Mouse (Mus musculus): ENCODE measurements at regions not wholly inside any gene's neighbourhood (a gene's known extent, or its start where the extent isn't known, plus 50 kb on each side); places are given as distances from the start of the nearest gene placed in this dataset.

- DNase-seq = peak; percentile 87
Measured at GRCm38 (mm10) chr17:15194894-15195461, 153.6 kb upstream of the Gm3448 start.

DNA sequence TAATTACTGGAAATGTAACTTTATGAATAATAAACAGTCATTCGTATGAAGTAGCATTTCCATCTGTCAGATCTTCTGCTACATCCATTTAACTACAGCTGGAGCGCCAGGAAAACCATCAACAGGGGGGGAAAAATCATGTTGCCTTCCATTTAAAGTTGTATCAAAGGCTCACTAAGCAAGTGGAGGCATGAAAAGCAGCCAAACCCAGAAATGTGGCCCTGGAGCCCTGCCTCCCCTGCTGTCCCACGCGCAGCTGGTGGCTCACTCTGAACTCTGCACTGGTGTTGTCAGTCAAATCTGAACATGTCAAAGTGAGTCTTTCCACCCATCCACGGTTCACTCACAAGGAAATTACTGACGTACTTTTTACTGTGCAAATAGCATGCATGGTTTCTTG, 152.5 kb upstream of the Gm3448 start:
- DNase-seq = peak; percentile 16

DNA sequence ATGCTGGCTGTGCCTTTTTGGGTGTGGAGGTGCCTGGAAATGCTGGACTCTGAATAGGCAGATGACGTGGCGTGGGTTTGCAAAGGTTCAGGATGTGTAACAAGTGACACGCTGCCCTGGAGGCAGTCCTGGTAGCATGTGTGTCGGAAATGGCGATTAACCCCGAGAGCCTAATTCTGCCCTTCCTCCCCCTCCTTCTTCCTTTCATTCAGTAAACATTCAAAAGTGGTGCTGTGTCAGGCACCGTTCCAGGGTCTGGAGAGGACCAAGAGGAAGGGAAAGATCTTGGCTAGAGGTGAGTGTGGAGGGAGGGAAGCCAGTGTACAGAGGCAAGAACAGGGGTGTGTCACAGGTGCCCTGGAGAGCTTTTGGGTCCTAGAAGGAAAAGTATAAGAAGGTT, 151.5 kb upstream of the Gm3448 start:
- peak; percentile 16 for DNase-seq

DNA sequence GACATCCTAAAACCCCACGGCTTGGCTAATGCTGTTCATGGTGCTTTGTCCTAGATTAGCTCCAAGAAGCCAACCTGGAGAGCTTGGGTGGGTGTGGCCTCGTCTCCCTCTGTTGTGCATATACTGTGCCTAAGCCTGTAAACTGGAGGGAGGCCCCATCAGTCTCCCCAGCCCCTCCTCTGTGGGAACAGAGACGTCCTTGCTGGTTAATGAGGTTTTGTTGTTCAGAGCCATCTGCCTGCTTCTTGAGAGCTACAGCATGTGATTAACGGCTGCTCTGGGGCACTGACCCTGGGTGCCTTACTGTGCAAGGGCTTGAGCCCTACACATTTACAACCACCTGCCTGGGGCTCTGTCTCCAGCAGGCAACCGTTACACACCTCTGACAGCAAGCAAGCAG, 143.9 kb upstream of the Gm3448 start:
- DNase-seq = no peak

DNA sequence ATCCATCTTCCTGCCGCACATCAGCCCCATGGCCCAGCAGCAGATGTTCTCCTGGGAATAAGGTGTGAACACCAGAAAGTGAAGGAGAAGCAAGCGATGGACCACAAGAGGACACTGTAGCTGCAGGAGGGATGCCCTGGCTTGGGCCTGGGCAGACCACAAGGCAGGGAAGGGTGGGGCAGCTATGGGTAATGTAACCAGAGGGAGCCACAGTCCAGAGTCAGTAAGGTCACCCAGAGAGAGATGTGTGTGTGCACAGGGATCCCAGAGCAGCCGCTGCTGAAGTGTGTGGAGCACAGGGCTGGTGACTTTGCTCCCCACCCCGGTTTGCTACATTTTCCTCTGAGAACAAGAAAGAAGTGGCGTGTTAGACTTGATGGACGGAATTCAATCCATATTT, 142.5 kb upstream of the Gm3448 start:
- no peak for DNase-seq

GRCm38 (mm10) chr17:15182105-15182504, 140.8 kb upstream of the Gm3448 start:
- no peak for DNase-seq

DNA sequence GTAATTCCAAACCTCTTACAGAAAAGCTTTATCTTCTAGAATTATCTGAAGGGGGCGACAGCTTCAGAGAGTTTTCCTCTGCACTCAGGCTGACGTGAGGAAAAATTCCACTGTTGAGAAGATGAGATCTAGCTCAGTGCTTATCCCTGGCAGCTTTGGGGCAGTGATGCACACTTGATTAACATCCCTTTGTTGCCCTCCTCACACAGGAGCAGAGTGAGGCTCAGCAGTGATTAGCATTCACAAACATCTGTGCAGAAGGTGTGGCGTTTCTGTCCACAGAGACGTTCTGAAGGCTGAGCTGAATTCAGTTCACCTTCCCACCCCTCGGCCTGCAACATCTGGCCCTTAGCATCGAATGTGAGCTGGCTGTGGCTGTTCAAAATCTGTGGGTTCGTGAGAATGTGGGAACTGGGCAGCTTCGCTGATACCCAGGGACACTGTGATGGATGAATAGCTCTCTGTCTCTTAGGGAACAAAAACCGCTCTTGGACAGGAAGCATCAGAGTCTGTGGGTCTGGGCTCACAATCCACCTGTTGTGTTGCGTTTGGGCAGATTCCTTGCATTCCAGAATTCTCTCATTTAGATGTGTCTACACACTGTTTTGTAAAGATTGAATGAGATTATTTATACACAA, 139.0 kb upstream of the Gm3448 start:
- no peak for DNase-seq

DNA sequence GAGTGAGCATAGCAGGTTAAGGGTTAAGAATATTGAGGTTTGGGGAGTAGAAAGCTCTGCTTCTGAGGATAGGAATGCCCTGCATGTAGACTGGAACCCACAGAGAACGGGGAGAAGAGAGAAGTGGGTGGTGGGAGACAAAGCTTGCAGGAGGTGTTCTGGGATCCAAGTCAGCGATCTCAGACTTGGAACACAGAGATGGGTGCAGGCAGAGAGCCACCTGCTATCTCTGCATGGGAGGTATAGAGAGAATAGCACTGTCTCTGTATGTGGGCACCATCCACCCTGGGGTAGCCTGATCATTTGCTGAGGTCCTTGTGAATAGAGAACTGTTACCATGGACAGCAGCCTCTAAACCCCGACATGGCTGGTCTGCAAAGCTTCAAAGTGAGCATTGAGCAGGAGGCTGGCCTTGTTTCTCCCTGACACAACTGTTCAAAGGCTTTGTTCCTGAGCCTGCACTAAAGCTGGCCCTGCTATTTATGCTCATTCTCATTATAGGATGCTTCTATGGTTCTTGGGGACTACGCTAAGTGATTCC, 138.1 kb upstream of the Gm3448 start:
- no peak for DNase-seq

DNA sequence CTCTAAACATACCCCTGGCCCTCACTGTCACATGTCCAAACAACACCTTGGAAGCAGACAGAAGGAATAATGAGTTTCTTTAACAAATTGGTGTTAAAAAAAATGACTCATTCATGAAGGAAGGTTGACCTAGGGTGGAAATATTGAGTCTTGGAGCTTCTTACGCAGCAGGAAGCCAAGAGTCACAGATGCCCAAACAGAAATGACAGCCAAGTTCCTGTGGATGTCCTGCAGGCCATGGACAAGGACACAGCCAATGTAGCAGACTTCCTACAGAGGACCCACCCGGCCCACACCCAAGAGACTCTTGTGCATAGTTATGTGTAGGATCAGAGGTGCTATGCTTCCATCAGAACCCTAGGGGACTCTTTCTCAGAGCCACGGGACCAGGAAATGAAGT, 136.1 kb upstream of the Gm3448 start:
- DNase-seq = no peak

- no peak for DNase-seq
Measured at GRCm38 (mm10) chr17:15174354-15174953, 133.1 kb upstream of the Gm3448 start.

DNA sequence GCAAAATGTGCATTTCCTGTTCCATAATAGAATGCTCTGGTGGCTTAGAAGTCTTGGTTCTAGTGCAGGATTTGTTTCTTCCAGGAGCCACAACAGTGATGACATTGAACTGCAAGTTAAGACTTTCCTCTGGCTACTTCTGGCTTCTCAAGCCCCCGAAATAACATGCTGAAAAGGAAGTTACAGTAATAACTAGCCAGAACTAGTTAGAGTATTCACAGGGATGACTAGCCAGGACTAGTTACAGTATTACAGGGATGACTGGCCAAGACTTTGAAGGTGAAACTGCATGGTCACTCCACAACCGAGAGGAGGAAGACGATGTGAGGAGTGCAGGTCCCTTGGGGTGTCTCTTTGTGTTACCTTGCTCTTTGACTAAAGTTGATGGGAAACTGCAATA, 126.6 kb upstream of the Gm3448 start:
- DNase-seq = no peak

- no peak for DNase-seq
Measured at GRCm38 (mm10) chr17:15157693-15158333, 116.5 kb upstream of the Gm3448 start.

DNA sequence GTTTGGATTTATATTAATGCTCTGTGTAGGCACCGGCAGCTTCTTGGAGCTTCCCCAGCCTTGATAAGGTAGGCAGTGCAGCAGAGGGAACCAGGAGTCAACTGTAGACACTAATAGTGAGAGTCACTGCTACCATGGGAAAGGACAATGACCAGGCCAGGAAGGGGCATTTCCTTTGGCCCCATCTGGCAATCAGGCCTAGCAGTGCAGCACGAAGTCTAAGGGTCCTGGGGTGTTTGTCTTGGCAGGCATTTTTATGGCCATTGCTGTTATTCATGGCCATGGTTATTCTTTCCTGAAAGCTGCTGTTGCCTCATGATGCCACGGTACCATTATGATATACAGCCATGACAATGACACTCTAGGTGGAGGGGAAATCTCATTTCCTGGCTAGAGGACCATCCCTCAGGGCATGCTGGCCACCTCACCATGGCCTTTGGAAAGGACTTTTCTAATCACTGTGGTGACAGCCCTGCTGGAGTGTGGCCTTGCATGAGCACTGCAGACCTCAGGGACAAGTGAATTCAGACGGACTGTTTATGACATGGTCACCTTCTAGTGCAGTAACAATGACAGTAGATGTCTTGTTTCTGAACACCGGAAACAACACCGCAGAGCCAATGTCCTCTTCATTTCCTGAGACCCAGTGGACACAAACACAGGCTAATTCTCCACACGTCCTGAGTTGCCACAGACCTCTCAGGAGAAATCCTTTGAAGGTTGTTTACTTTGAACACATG, 111.8 kb upstream of the Gm3448 start:
- DNase-seq = no peak

- DNase-seq = no peak
Measured at GRCm38 (mm10) chr17:15152477-15152876, 111.1 kb upstream of the Gm3448 start.

DNA sequence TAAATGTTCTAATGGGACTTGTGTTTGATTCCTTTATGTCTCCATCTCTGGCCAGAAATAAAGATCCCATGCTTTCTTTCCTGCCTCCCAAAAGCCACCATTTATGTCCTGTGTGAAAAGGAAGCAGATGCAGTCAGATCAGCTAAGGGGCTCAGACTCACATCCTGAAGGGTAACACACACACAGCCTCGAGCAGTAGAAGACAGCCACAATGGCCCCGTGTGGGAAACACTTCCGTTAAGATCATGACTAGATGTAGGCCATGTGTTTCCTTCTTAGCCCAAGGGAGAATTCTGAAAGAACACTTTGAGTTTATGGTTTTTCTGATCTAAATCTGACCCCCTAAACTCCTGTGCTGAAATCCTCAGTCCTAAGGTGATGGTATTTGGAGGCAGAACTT, 110.4 kb upstream of the Gm3448 start:
- no peak for DNase-seq

DNA sequence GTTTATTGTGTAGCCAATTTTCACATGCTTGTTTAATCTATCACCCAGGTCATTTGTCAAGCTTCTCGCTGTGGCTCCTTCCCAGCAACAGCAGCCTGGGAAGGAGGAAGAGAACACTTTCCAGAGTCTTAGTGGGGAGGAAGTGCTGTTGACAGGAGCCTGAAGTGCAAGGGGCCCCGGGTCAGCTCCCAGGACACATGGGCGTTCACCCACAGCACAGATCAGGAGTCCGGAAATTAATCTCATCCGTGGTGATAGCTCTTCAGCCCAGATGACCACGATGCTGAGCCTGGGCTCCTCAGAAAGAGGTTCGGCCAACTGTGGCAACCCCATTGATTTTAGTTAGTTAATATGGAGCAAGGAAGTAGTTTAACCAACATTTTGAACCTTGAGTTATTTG, 105.3 kb upstream of the Gm3448 start:
- DNase-seq = no peak

- no peak for DNase-seq
Measured at GRCm38 (mm10) chr17:15145191-15145968, 104.0 kb upstream of the Gm3448 start.

DNA sequence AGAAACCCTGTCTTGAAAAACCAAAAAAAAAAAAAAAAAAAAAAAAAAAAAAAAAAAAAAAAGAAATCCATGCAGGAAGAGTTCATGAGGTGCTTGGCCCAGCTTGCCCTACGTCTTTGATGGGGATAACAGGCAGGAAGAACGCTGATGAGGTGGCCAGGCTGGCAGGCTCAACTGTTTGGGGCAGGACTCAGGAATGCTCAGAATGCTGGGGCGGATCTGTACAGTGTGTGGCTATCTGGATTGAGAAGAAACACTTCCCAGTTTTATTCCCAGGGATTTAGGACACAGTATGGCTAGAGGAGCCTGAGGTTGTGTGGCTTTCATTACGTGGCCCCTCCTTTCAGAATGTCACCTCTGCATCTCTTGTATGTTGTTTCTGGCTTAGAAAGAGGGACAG, 99.1 kb upstream of the Gm3448 start:
- DNase-seq = peak; percentile 55
